Mouse (Mus musculus) brain, embryonic 14.5 days (tissue): ENCODE measurements around the gene Znhit1. TPM values are rescaled to one million over a fixed set of nuclear protein-coding genes. Genes with fewer than 3 reads are reported as not detected.

ENCODE experiments used
- DNase-seq: peaks from one replicate; pipeline ENCODE4 v3.0.0-alpha.2; 2011; ENCODE audit warnings: low read depth
- CTCF ChIP-seq: fragments of 200-500 bp; IDR thresholded peaks from 2 replicates; pipeline ENCODE4 v1.5.1; 2012; ENCODE audit warnings: inconsistent platforms, mild to moderate bottlenecking, moderate library complexity, borderline replicate concordance; ENCODE audit not compliant: insufficient read depth, insufficient read length; ENCODE audit errors: extremely low read depth
- POLR2A ChIP-seq: fragments of 200-500 bp; IDR thresholded peaks from 2 replicates; pipeline ENCODE4 v1.6.1; 2012; ENCODE audit warnings: mild to moderate bottlenecking, inconsistent platforms, borderline replicate concordance; ENCODE audit not compliant: poor library complexity, insufficient read depth, insufficient read length, severe bottlenecking; ENCODE audit errors: extremely low read depth
- polyA plus RNA-seq: library from polyadenylated mRNA; depleted of rRNA; stranded (reverse); fragments of >200 nt; gene quantifications from 2 replicates; pipeline ENCODE4 v1.2.3, GENCODE M21; 2012

The Znhit1 gene
- polyA plus RNA-seq, 1 experiment = 89.0 TPM

DNA sequence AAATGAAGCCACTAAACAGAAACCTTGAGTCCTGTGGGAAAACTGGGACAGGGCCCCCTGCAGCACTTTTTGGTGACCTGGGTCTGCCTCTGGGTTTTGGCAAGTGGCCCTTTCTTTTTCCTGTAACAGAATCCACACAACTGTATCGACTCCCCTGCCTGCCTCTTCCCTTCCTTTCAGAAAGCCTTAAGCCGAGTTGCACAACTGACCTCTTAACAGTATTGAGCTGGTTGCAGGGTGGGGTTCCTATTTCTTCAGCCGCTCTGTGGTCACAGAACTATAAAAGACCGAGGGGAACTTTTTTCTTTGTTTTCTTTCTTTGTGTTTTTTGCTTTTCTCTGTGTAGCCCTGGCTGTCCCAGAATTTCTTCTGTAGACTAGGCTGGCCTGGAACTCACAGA is 10.1 kb downstream of the Znhit1 start:
- TF ChIP-seq CTCF (no peak), POLR2A (no peak)
- DNase-seq = no peak

DNA sequence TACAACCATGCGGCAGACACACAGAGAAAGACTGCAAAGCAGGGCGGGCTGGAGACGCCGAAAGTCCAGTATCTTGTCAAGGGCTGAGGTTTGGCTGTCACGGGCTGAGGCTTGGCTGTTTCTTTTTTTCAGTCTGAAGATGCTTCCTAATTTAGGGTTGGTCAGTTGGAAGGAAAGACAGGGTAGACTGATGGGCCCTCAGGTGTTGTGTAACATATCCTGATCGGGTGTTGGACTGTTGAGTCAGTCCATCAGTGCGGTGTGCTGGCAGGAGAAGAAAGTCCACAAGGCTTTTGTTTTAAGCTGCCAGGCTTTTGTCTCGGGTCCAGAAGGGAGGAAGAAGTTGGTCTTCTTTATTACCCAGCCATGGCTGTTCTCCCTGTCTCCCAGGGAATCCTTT is 14.2 kb downstream of the Znhit1 start:
- no peak for DNase-seq
- TF ChIP-seq POLR2A = no peak
- no peak for TF ChIP-seq CTCF

DNA sequence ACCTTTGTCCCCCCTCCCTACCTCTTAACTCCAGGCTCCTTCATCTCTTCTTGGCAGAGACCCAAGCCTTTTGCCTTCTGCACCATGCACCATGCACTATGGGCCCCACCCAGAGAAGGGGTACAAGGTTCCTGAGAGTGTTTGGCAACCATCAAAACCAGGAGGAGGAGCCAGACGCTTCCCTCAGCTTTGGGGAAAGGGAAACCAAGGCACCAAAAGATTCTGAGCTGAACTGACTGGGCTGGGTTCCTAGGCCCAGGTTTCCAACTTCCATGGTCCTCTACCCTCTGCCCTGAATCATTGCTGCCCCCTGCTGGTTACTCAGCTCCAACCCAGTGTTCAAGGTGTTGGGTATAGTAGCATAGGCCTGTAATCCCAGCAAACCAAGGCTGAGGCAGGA is 17.1 kb downstream of the Znhit1 start:
- TF ChIP-seq CTCF = peak; percentile 62
- no peak for TF ChIP-seq POLR2A
- peak; percentile 40 for DNase-seq

DNA sequence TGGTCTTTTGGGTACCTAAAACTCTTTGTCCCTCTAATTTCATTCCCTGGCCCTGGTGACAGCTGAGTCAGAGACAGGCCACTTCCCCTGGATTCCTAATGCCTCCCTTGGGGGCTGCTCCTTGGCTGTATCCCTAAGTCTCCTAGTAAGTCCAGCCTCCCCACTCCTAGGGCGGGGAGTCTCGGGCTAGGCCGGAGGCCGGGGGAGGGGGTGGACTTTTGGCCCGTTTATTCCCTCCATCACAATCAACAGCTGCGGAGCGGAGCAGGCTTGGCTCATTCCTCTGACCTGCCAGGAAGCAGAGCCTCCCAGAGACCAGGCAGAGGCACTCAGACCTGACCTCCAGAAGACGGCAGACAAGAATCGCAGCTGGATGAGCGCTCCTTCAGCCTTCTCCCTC is 20.2 kb downstream of the Znhit1 start:
- no peak for DNase-seq
- TF ChIP-seq CTCF = no peak

DNA sequence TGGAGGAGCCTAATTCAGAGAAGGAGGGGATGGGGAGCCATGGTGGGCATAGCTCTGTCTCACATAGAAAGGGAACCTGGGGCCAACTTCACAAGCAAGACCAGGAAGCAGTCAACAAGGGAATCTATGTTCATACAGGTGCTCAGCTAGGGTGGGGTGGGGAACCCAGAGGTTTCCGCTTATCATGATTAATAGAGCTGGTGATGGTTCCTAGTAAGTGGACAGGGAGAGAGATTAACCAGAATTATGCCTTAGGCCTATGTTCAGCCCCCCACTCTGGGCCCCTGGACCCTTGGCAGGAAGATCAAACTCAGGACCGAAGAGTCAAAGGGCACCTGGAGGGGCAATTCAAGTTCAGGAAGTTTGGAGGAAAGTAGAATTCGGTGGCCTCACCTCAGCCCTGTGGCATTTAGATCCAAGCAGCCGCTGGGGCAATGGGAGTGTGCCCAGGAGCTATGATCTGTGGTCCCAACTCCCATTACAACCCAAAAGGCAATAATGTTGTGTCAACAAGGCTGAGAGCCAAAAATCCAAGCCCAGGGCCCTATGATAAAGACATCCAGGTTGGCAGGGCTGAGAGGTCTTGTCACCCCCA is 20.9 kb downstream of the Znhit1 start:
- no peak for TF ChIP-seq CTCF
- no peak for TF ChIP-seq POLR2A
- DNase-seq = no peak

DNA sequence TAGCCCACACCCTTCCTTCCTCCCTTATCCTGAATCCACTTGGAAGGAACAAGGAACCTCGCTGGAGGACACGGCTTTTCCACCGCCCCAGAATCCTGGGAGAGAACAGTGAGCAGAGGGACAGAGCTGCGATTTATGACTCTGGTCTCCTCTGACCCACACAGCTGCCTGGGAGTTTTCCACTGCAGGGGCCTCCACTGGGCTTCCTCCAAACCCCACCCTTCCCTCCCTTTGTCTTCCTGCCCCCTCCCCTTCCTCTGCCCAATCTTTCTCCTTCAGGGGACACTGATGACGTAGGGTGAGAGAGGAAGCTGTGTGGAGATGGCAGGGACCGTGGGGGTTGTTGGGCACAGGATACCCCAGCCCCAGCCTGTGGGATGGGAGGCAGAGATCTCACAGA is 21.5 kb downstream of the Znhit1 start, which contains the start of gene Cldn15:
Cldn15 (plus strand) TSS at position 286 of the 400 bp plus-strand sequence.
- DNase-seq = no peak
- no peak for TF ChIP-seq POLR2A
- TF ChIP-seq CTCF = no peak

DNA sequence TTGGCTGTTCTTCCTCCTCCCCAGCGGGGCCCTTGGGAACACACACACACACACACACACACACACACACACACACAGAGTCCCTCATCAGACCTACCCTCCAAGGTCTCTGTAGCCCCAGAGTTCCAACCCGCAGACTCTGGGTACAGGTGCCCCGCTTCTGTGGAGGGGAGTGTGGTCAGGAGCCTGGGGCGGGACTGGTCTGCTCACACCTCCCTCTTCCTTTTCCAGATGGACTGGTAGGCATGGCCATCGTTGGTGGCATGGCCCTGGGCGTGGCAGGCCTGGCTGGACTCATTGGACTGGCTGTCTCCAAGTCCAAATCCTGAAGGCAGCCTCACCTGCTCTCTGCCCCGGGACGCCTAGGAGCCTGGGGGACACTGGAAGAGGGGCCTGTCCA is 22.1 kb downstream of the Znhit1 start:
- DNase-seq = no peak
- TF ChIP-seq POLR2A (no peak), CTCF (no peak)

DNA sequence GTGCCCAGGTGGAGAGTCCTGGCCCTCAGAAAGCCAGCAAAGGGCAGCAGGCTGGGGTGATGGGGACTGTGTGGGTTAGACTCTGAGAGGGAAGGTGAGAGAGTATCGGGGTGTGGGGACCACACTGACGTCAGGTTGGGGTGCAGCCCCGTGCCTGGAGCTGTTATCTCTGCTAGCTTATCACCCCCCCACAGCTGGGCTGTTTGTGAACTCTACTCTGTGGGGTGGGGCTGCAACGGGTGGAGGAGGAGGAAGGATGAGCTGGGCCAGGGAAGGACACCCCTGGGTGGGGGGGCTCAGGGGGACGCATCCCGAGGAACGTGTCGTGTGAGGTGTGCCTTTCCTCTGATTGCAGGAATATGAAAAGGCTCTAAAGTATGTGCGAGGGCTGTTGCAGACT is 22.6 kb downstream of the Znhit1 start:
- TF ChIP-seq CTCF (no peak), POLR2A (no peak)
- no peak for DNase-seq

DNA sequence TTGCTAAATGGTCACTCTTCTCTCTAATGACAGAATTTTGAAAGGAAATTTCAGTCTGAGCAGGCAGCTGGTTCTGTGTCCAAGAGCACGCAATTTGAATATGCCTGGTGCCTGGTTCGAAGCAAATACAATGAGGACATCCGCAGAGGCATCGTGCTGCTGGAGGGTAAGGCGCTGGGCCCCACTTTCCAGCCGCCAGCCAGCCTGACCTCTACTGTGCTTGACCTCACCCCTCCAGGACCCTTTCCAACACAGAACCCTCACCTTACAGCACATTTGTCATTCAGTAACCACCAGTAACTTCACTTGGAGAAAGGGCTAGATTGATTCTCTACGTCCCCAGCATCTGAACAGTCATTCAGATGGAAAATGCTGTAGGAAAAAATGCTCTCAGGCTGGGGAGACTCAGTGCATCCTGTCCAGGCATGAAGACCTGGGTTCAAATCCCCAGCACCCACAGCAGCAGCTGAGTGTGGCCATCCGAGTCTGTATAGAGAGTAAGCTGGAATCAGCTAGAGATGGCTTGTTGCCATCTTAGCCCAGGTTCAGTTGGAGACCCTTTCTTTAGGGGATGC is 24.8 kb downstream of the Znhit1 start:
- no peak for TF ChIP-seq CTCF
- DNase-seq = no peak

DNA sequence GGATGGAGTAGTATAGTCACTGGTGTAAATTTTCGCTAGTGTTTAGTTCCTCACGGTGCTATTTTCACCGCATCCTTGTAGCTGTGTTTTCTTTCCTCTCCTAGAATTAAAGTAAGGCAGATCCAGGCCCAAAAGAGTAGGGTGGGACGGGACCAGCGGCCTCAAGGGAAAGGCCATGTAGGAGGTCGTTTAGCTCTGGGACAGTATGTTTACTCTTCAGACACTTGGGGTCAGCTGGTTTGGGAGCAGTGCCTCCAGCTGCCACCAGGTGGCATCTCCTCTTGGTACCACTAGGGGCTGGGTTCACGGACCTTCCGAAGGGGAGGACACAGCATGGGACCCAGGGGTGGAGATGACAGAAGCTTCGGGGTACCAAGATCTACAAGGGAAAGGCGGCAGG is 25.3 kb downstream of the Znhit1 start:
- peak; percentile 81 for DNase-seq
- peak; percentile 92 for TF ChIP-seq CTCF
- no peak for TF ChIP-seq POLR2A

DNA sequence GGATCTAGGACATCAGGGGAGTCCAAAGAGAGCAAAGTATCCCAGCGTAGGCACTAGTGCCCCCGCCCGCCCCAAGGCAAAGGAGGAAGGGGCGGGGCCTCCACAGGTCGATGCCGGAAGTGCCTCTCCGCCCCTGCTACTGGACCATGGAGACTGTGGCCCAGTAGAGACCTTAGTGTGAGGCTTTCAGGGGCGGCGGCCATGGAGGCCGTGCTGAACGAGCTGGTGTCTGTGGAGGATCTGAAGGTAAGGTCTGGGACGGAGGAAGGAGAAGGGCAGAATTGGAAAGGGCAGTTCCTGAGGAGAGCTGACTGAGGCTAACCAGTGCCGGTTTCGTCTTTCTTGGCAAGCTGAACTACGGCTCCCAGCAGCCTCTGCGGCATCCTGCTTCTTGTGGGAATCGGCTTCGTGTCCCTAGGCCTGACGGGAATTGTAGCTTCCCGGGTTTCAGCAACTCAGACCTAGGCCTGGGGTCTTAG is 25.8 kb downstream of the Znhit1 start:
- peak; percentile 98 for DNase-seq
- TF ChIP-seq POLR2A (peak; percentile 44; the same call in 1 of the 2 replicates), CTCF (no peak)

DNA sequence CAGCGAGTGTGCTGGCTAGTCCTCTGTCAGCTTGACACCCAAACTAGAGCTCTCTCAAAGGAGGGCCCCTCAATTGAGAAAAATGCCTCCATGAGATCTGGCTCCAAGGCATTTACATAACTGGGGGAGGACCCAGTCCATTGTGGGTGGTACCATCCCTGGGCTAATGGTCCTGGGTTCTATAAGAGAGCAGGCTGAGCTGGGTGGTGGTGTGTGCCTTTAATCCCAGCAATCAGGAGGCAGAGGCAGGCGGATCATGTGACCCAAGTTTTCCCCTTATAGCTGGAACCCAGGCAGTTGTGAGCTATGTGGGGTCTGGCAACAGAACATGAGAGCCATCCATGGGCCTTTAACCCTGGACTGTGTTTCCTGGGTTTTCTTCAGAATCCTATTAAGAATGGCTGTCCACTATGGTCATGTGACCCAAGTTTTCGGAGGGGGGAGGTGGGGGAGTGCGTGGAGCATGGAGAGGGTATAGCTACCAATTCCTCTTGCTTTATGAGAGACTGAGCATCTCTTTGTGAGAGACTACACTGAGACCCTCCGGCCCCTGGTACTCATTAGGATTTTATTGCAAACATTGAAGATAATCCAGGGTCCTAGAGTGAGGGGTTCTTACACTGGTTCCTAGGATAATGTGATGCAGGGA is 26.4 kb downstream of the Znhit1 start:
- no peak for TF ChIP-seq POLR2A
- no peak for TF ChIP-seq CTCF
- DNase-seq = no peak
